Mouse (Mus musculus): ENCODE results near the gene Clec4a1. TPM values are rescaled to one million over a fixed set of nuclear protein-coding genes. Genes with fewer than 3 reads are reported as not detected.
A peak's percentile ranks its signal among the peaks of the same experiment; 100 is the strongest.

Gene Clec4a1
- polyA plus RNA-seq, 1 experiment from 2014 or later = 3.9 TPM

DNA sequence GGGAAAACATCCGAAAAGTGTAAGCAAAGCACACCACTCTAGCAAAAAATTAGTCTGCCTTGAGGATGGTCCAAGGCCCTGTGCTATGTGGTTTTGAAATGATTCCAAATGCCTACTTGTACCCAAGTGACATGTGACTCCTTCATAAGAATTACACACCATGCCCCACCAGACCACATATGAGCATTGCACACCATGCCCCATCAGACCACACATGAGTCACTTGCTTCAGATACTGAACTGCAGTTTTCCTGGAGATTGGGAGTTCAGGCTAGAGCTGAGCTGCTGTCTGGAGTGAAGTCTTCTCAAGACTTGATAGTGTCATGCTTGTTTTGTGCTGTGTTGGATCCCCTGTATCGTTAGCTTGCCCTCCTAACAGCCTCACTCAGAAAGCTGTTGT, 32.0 kb upstream of the Clec4a1 start:
- 96% methylated on average over 2 of the region's 2 CpGs for WGBS

DNA sequence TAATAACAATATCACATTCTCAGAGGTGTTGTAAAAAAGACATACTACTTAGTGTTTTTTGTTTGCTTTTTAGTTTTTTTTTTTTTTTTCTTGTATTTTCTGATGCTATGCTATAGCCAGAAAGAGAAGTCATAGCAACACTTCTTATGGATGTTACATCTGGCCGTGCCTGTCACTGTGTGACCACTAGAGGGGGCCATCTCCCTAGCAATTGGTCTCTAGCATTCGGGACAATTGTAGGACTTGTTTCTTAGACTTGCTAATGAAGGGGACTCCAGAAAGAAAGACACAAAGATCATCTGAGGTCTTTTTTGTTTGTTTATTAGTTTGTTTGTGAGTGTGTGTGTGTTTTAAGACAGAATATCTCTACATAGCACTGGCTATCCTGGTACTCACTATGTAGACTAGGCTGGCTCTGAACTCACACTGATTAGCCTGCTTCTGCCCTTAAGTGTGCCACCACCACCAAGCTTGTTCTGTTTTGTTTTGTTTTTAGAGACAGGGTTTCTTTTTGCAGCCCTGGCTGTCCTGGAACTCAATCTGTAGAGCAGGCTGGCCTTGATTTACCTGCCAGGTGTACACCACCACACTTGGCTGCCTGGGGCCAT, 29.1 kb upstream of the Clec4a1 start:
- H3K9me3 ChIP-seq (ENCODE audit: control insufficient read depth, low read length) = no peaks in the 10 kb centered on the region
- ATAC-seq (replicated peaks; ENCODE audit: low FRiP score, low TSS enrichment, low read depth) (no peak), DNase-seq (ENCODE audit: low spot score) (peak; percentile 73)
- H3K4me2 ChIP-seq (ENCODE audit: low read length) = no peak overlapping the region
- H3K27me3 ChIP-seq (replicated peaks; ENCODE audit: control insufficient read depth, insufficient read depth, low read length) = no peaks in the 10 kb centered on the region
- no peak overlapping the region for H3K9ac ChIP-seq (ENCODE audit: low read length)
- WGBS = 15% methylated on average over 2 of the region's 2 CpGs
- H3K4me3 ChIP-seq (ENCODE audit: low read depth, low read length) = no peak overlapping the region
- peaks cover 31% of the 10 kb centered on the region for H3K36me3 ChIP-seq (ENCODE audit: control insufficient read depth, insufficient read depth, low read length)
- no peak overlapping the region for H3K27ac ChIP-seq (ENCODE audit: low read depth)
- no peaks in the 10 kb centered on the region for H3K4me1 ChIP-seq (replicated peaks; ENCODE audit: control insufficient read depth, insufficient read depth, low read length)

More for the DNA sequence above, 32.0 kb upstream of the Clec4a1 start:
- Histone ChIP-seq H3K4me3 (ENCODE audit: low read depth, low read length) (no peak overlapping the region), H3K4me1 (replicated peaks; ENCODE audit: control insufficient read depth, insufficient read depth, low read length) (no peaks in the 10 kb centered on the region), H3K4me2 (ENCODE audit: low read length) (no peak overlapping the region), H3K27me3 (replicated peaks; ENCODE audit: control insufficient read depth, insufficient read depth, low read length) (no peaks in the 10 kb centered on the region), H3K9ac (ENCODE audit: low read length) (no peak overlapping the region), H3K36me3 (ENCODE audit: control insufficient read depth, insufficient read depth, low read length) (peaks cover 61% of the 10 kb centered on the region), H3K27ac (ENCODE audit: low read depth) (no peak overlapping the region), H3K9me3 (ENCODE audit: control insufficient read depth, low read length) (no peaks in the 10 kb centered on the region)
- ATAC-seq (replicated peaks; ENCODE audit: low FRiP score, low TSS enrichment, low read depth) (no peak), DNase-seq (ENCODE audit: low spot score) (peak; percentile 39)

DNA sequence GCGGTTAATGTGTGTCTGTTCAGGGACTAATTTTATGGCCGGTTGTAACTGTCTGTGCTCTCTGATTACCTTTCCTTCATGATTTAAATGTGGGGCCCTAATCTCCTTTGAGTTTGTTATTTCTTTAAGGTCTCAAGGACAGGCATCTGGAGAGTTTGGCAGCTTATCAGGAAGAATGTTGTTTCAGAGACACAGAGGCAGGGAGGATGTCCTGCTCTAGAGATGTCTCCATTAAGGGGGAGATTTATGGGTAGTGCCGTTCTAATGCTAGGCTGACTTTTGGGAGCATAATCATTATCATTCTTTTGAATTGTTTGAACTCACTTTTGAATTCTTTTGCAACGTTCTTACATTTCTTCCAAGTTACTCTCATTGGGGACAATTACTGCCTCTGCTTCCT, 1.7 kb upstream of the Clec4a1 start:
- 0 out of 2 replicates have a peak, but pooled peaks cover 3% of the 10 kb centered on the region for H3K4me1 ChIP-seq (replicated peaks; ENCODE audit: control insufficient read depth, insufficient read depth, low read length)
- H3K9ac ChIP-seq (ENCODE audit: low read length) = no peak overlapping the region
- ATAC-seq (replicated peaks; ENCODE audit: low FRiP score, low TSS enrichment, low read depth) = no peak
- no peaks in the 10 kb centered on the region for H3K9me3 ChIP-seq (ENCODE audit: control insufficient read depth, low read length)
- no peak overlapping the region for H3K4me3 ChIP-seq (ENCODE audit: low read depth, low read length)
- WGBS = 15% methylated on average over 4 of the region's 4 CpGs
- H3K36me3 ChIP-seq (ENCODE audit: control insufficient read depth, insufficient read depth, low read length) = no peaks in the 10 kb centered on the region
- DNase-seq (ENCODE audit: low spot score) = no peak
- no peak overlapping the region for H3K4me2 ChIP-seq (ENCODE audit: low read length)
- no peaks in the 10 kb centered on the region for H3K27me3 ChIP-seq (replicated peaks; ENCODE audit: control insufficient read depth, insufficient read depth, low read length)
- no peak overlapping the region for H3K27ac ChIP-seq (ENCODE audit: low read depth)

DNA sequence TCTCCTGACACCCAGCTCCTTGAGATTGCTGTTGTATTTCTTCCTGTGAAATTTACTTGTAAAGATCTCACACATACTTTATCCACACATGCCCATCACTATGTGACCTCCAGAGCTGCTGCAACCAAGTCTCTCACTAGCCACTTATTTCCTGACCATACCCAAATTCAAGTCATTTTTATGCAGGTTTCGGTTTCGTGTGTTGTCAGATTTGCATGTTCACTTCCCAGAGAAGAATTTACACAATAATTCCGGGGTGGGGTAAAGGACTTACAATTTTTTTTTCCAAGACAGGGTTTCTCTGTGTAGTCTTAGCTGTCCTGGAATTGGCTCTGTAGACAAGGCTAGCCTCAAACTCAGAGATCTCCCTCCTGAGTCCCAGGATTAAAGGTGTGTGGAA, 13.2 kb downstream of the Clec4a1 start:
- no peak for DNase-seq (ENCODE audit: low spot score)
- H3K4me2 ChIP-seq (ENCODE audit: low read length) = no peak overlapping the region
- no peaks in the 10 kb centered on the region for H3K27me3 ChIP-seq (replicated peaks; ENCODE audit: control insufficient read depth, insufficient read depth, low read length)
- no peaks in the 10 kb centered on the region for H3K9me3 ChIP-seq (ENCODE audit: control insufficient read depth, low read length)
- no peaks in the 10 kb centered on the region for H3K36me3 ChIP-seq (ENCODE audit: control insufficient read depth, insufficient read depth, low read length)
- 84% methylated on average over 3 of the region's 3 CpGs for WGBS
- ATAC-seq (replicated peaks; ENCODE audit: low FRiP score, low TSS enrichment, low read depth) = no peak
- H3K9ac ChIP-seq (ENCODE audit: low read length) = no peak overlapping the region
- H3K4me1 ChIP-seq (replicated peaks; ENCODE audit: control insufficient read depth, insufficient read depth, low read length) = no peaks in the 10 kb centered on the region
- no peak overlapping the region for H3K4me3 ChIP-seq (ENCODE audit: low read depth, low read length)
- no peak overlapping the region for H3K27ac ChIP-seq (ENCODE audit: low read depth)

DNA sequence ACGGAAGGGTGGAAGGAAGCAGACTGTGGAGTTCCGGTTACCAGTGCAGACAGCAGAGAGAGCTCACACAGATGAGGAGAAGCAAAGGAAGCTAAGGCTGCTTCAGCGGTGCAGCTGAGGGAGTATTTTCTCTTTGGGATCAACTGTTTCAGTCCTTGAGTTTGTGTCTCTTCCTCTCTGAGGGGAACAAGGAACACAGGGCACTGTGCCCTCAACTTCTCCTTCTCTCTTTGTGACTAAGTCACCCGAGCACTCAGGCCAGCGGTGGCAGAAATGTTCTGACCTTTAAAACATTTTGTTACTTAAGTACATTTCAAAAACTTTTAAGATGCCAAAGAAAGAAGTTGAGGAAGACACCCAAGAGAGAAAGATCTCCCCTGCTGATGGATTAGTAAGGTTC, 18.0 kb downstream of the Clec4a1 start:
- H3K36me3 ChIP-seq (ENCODE audit: control insufficient read depth, insufficient read depth, low read length) = no peaks in the 10 kb centered on the region
- no peak for DNase-seq (ENCODE audit: low spot score)
- ATAC-seq (replicated peaks; ENCODE audit: low FRiP score, low TSS enrichment, low read depth) = no peak
- H3K27ac ChIP-seq (ENCODE audit: low read depth) = no peak overlapping the region
- H3K27me3 ChIP-seq (replicated peaks; ENCODE audit: control insufficient read depth, insufficient read depth, low read length) = no peaks in the 10 kb centered on the region
- no peak overlapping the region for H3K4me2 ChIP-seq (ENCODE audit: low read length)
- no peak overlapping the region for H3K4me3 ChIP-seq (ENCODE audit: low read depth, low read length)
- WGBS = 84% methylated on average over 5 of the region's 5 CpGs
- no peaks in the 10 kb centered on the region for H3K4me1 ChIP-seq (replicated peaks; ENCODE audit: control insufficient read depth, insufficient read depth, low read length)
- no peak overlapping the region for H3K9ac ChIP-seq (ENCODE audit: low read length)
- H3K9me3 ChIP-seq (ENCODE audit: control insufficient read depth, low read length) = no peaks in the 10 kb centered on the region

DNA sequence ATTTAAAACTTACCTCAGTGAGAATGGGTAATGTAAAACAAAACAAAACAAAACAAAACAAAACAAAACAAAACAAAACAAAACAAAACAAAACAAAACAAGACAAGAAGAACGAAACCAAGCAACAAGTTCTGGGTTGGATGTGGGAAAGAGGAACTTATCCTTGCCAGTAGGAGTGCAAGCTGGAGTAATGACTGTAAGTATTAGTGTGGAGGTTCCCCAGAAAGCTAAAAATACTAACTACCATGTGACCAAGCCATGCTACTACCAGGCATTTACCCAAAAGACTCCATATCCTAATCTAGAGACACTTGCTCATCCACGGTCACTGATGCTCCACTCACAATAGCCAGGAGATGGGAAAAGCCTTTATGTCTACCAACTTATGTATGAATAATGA, 25.1 kb downstream of the Clec4a1 start:
- ATAC-seq (replicated peaks; ENCODE audit: low FRiP score, low TSS enrichment, low read depth) (no peak), DNase-seq (ENCODE audit: low spot score) (no peak)
- no peaks in the 10 kb centered on the region for H3K27me3 ChIP-seq (replicated peaks; ENCODE audit: control insufficient read depth, insufficient read depth, low read length)
- WGBS = 81% methylated on average over 2 of the region's 2 CpGs
- H3K36me3 ChIP-seq (ENCODE audit: control insufficient read depth, insufficient read depth, low read length) = no peaks in the 10 kb centered on the region
- H3K4me1 ChIP-seq (replicated peaks; ENCODE audit: control insufficient read depth, insufficient read depth, low read length) = no peaks in the 10 kb centered on the region
- no peaks in the 10 kb centered on the region for H3K9me3 ChIP-seq (ENCODE audit: control insufficient read depth, low read length)
- no peak overlapping the region for H3K4me2 ChIP-seq (ENCODE audit: low read length)
- no peak overlapping the region for H3K9ac ChIP-seq (ENCODE audit: low read length)
- no peak overlapping the region for H3K27ac ChIP-seq (ENCODE audit: low read depth)
- H3K4me3 ChIP-seq (ENCODE audit: low read depth, low read length) = no peak overlapping the region

DNA sequence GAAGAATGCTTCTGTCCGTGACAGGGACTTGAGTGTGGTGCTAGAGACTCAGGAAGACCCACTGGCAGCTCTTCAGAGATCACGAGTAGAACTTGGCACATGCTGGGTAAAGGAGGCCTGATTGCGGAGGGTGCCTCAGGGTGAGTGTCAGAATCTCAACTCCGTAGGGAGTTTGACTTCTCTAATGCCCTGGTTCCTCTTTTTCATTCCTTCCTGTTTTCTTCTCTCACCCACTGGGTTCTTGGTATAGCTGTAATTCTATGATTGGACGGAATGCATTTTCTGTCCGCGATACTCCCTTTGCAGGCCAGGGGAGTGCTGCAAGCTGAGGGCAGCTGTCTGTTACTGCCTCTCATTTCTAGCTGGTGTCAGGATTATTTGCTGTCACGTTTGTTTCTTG, 30.8 kb downstream of the Clec4a1 start, which contains the start of gene Clec4a3:
Clec4a3 (plus strand) TSS at position 115 of the 400 bp plus-strand sequence.
- H3K9me3 ChIP-seq (ENCODE audit: control insufficient read depth, low read length) = no peaks in the 10 kb centered on the region
- H3K4me2 ChIP-seq (ENCODE audit: low read length) = no peak within 1 kb of the TSS
- H3K27me3 ChIP-seq (replicated peaks; ENCODE audit: control insufficient read depth, insufficient read depth, low read length) = no peaks in the 10 kb centered on the region
- no peak within 1 kb of the TSS for H3K27ac ChIP-seq (ENCODE audit: low read depth)
- DNase-seq (ENCODE audit: low spot score) (no peak), ATAC-seq (replicated peaks; ENCODE audit: low FRiP score, low TSS enrichment, low read depth) (no peak)
- H3K4me3 ChIP-seq (ENCODE audit: low read depth, low read length) = no peak within 1 kb of the TSS
- H3K9ac ChIP-seq (ENCODE audit: low read length) = no peak within 1 kb of the TSS
- no peaks in the 10 kb centered on the region for H3K36me3 ChIP-seq (ENCODE audit: control insufficient read depth, insufficient read depth, low read length)
- 87% methylated on average over 8 of the region's 8 CpGs for WGBS
- no peaks in the 10 kb centered on the region for H3K4me1 ChIP-seq (replicated peaks; ENCODE audit: control insufficient read depth, insufficient read depth, low read length)

DNA sequence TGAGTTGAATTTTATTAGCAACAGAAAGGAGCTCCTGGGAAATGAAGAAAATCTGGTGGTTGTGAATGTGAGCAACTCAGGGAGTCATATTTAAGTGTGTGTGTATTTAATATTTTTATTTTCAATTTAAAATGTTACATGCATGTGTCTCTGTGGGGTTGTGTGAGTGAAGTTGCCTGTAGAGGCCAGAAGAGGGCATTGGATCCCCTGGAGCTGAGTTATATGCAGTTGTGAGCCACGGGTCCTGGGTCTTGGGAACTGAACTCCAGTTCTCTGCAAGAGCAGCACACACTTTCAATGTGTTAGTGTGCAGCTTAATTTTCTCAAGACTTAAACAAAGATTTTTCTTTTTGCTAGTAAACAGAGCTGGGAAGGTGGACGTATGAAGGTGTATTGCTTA, 42.9 kb downstream of the Clec4a1 start:
- Histone ChIP-seq H3K36me3 (ENCODE audit: control insufficient read depth, insufficient read depth, low read length) (no peaks in the 10 kb centered on the region), H3K9me3 (ENCODE audit: control insufficient read depth, low read length) (no peaks in the 10 kb centered on the region), H3K9ac (ENCODE audit: low read length) (no peak overlapping the region), H3K4me3 (ENCODE audit: low read depth, low read length) (no peak overlapping the region), H3K4me2 (ENCODE audit: low read length) (no peak overlapping the region), H3K27me3 (replicated peaks; ENCODE audit: control insufficient read depth, insufficient read depth, low read length) (no peaks in the 10 kb centered on the region), H3K4me1 (replicated peaks; ENCODE audit: control insufficient read depth, insufficient read depth, low read length) (no peaks in the 10 kb centered on the region), H3K27ac (ENCODE audit: low read depth) (no peak overlapping the region)
- ATAC-seq (replicated peaks; ENCODE audit: low FRiP score, low TSS enrichment, low read depth) (no peak), DNase-seq (ENCODE audit: low spot score) (no peak)
- WGBS = 78% methylated on average over 2 of the region's 2 CpGs

DNA sequence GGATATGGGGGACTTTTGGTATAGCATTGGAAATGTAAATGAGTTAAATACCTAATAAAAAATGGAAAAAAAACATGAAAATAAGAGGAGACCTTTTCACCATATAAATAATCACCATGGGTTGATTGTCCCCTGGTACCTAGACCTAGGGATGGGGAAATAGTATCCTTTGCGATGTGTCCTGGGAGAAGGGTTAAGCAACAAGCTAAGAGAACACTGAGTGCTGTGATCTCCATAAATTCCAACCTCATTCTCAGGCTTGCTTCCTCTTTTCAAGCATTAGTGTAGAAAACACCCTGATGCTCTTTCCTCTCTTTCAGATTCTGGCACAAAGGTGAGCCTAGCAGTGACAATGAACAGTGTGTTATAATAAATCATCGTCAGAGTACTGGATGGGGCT, 47.4 kb downstream of the Clec4a1 start:
- Histone ChIP-seq H3K4me1 (replicated peaks; ENCODE audit: control insufficient read depth, insufficient read depth, low read length) (no peaks in the 10 kb centered on the region), H3K36me3 (ENCODE audit: control insufficient read depth, insufficient read depth, low read length) (no peaks in the 10 kb centered on the region), H3K9me3 (ENCODE audit: control insufficient read depth, low read length) (no peaks in the 10 kb centered on the region), H3K4me3 (ENCODE audit: low read depth, low read length) (no peak overlapping the region), H3K4me2 (ENCODE audit: low read length) (no peak overlapping the region), H3K9ac (ENCODE audit: low read length) (no peak overlapping the region), H3K27me3 (replicated peaks; ENCODE audit: control insufficient read depth, insufficient read depth, low read length) (no peaks in the 10 kb centered on the region), H3K27ac (ENCODE audit: low read depth) (no peak overlapping the region)
- no peak for DNase-seq (ENCODE audit: low spot score)
- WGBS = 87% methylated on average over 2 of the region's 2 CpGs
- no peak for ATAC-seq (replicated peaks; ENCODE audit: low FRiP score, low TSS enrichment, low read depth)
